Mouse (Mus musculus) embryonic facial prominence, embryonic 15.5 days (tissue): Measurements from ENCODE around the gene Gm13271. TPM values are rescaled to one million over a fixed set of nuclear protein-coding genes. Genes with fewer than 3 reads are reported as not detected.
"Not testable (repeated sequence)": the region's sequence is repeated elsewhere in the genome, so short reads cannot be mapped to it uniquely, and the experiment has no call there.

Experiments used
- ATAC-seq: fragments of 200-750 bp; cut with Nextera tagmentation; 2 replicates; pipeline ENCODE4 v1.8.0; 2017; ENCODE audit warnings: low read depth, moderate TSS enrichment; ENCODE audit not compliant: insufficient number of reproducible peaks, low FRiP score, low TSS enrichment
- H3K27ac ChIP-seq: fragments of 300-500 bp; sonication (generic); replicated peaks from 2 replicates; pipeline ENCODE4 v1.5.1; 2015; ENCODE audit warnings: mild to moderate bottlenecking, inconsistent platforms
- H3K27me3 ChIP-seq: fragments of 300-500 bp; sonication (generic); 2 replicates; pipeline ENCODE4 v1.6.1; 2015; ENCODE audit warnings: inconsistent platforms
- H3K36me3 ChIP-seq: fragments of 300-500 bp; sonication (generic); 2 replicates; pipeline ENCODE4 v1.6.1; 2015; ENCODE audit warnings: mild to moderate bottlenecking, inconsistent platforms
- H3K4me1 ChIP-seq: fragments of 300-500 bp; sonication (generic); 2 replicates; pipeline ENCODE4 v1.6.1; 2015; ENCODE audit warnings: inconsistent platforms
- H3K4me2 ChIP-seq: fragments of 300-500 bp; sonication (generic); replicated peaks from 2 replicates; pipeline ENCODE4 v1.6.1; 2015; ENCODE audit warnings: mild to moderate bottlenecking, inconsistent platforms
- H3K4me3 ChIP-seq: fragments of 300-500 bp; sonication (generic); replicated peaks from 2 replicates; pipeline ENCODE4 v1.5.1; 2015; ENCODE audit warnings: mild to moderate bottlenecking, inconsistent platforms
- H3K9ac ChIP-seq: fragments of 300-500 bp; sonication (generic); 2 replicates; pipeline ENCODE4 v1.6.1; 2015; ENCODE audit warnings: inconsistent platforms
- H3K9me3 ChIP-seq: fragments of 300-500 bp; sonication (generic); replicated peaks from 2 replicates; pipeline ENCODE4 v1.6.1; 2016; ENCODE audit warnings: inconsistent platforms
- WGBS: fragments of 180-500 bp; shearing (Covaris S2); methylation state at CpG from one replicate; pipeline ENCODE4 v1.1.7; 2015; 5-methylcytosine and 5-hydroxymethylcytosine counted together
- polyA plus RNA-seq: library from polyadenylated mRNA; unstranded; fragments of >200 nt; fragmentation: Nextera tagmentation; extraction: Ambion mirVana; gene quantifications from 2 replicates; pipeline ENCODE4 v1.2.1, GENCODE M21; 2015

The Gm13271 gene
- polyA plus RNA-seq, 1 experiment from 2014 or later = not detected

GRCm38 (mm10) chr4:88739036-88739435, 15.6 kb upstream of the Gm13271 start:
- no peak overlapping the region for H3K4me2 ChIP-seq
- 86% methylated on average over 6 of the region's 6 CpGs for WGBS
- H3K4me3 ChIP-seq = no peak overlapping the region
- no peaks in the 10 kb centered on the region for H3K4me1 ChIP-seq
- H3K27ac ChIP-seq = no peak overlapping the region
- H3K9me3 ChIP-seq = no peaks in the 10 kb centered on the region
- no peak for ATAC-seq
- no peak overlapping the region for H3K9ac ChIP-seq
- H3K27me3 ChIP-seq = no peaks in the 10 kb centered on the region
- no peaks in the 10 kb centered on the region for H3K36me3 ChIP-seq

- Histone ChIP-seq H3K9ac (no peak overlapping the region), H3K4me2 (no peak overlapping the region), H3K4me1 (no peaks in the 10 kb centered on the region), H3K27me3 (no peaks in the 10 kb centered on the region), H3K27ac (no peak overlapping the region), H3K9me3 (no peaks in the 10 kb centered on the region), H3K36me3 (no peaks in the 10 kb centered on the region), H3K4me3 (no peak overlapping the region)
- 82% methylated on average over 4 of the region's 4 CpGs for WGBS
- no peak for ATAC-seq
Measured at GRCm38 (mm10) chr4:88741426-88741825, 13.2 kb upstream of the Gm13271 start.

DNA sequence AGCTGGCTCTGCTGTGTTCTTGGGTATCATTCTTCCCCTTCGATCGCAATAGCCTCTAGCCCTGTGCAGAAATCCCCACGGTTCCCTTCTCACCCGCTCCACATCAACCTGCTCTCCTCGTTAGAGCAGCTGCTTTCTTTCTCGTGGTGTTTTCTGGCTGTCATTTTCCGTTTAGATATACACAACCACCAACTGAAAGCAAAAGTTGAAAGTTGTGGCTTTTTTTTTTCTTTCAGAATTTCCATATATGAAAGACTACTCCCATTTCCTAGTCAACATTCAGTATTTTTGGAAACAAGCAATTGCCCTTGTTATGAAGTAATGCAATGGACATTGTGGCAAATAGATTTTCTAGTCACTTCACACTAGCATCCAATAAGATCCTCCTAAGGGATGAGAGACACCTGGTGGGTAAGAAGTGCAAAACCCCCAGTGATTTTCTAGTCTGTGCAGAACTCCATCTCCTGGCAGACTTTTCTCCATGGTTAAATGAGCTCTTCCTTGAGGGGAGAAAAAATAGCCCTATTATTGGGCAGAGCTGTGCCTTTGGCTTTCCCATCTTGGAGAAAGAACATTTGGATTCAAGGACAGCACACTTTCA, 11.8 kb upstream of the Gm13271 start:
- H3K4me2 ChIP-seq = no peak overlapping the region
- no peak overlapping the region for H3K27ac ChIP-seq
- H3K36me3 ChIP-seq = no peaks in the 10 kb centered on the region
- no peak overlapping the region for H3K4me3 ChIP-seq
- no peak overlapping the region for H3K9ac ChIP-seq
- H3K27me3 ChIP-seq = no peaks in the 10 kb centered on the region
- no peak for ATAC-seq
- H3K9me3 ChIP-seq = no peaks in the 10 kb centered on the region
- H3K4me1 ChIP-seq = no peaks in the 10 kb centered on the region
- WGBS = 59% methylated on average over 7 of the region's 7 CpGs

DNA sequence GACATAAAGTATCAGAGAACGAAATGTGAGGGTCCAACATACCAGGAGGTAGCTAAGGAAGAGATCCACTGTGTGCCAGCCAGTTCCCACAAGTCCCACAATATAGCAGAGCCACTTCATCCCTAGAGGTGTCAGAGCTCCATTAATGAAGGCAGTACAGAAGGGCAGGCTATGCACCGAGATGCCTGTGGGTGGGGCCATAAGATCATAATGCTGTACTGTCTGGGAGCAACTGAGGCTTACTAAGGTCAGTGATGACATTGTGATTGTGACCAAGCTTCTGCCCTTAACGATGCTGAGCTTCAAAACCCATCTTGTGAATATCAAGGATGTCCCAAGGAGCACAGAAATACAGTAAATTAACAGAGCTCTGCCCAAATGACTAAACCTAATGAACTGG, 10.5 kb upstream of the Gm13271 start:
- ATAC-seq = no peak

DNA sequence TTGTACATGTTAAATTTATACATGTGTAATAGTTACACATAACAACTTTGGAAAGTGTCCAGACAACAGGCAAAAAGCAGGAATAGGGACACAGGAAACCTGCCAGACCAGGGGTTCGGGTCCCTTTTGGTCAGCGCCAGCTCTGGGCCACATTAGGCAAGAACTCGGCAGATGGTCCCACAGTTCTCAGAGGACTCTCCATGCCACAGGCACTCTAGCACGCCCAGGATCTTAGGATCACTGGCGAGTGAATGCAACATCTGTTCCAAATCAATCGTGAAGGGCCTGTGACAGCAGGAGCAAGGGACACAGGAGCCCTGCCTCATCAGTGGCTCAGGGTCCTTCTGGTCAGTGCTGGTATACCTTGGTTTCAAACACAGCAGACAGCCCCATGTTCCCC, 4.7 kb upstream of the Gm13271 start:
- H3K36me3 ChIP-seq = no peaks in the 10 kb centered on the region
- H3K27me3 ChIP-seq = no peaks in the 10 kb centered on the region
- H3K27ac ChIP-seq = no peak overlapping the region
- no peaks in the 10 kb centered on the region for H3K4me1 ChIP-seq
- H3K9ac ChIP-seq = no peak overlapping the region
- H3K4me3 ChIP-seq = no peak overlapping the region
- 29% methylated on average over 6 of the region's 6 CpGs for WGBS
- no peak overlapping the region for H3K4me2 ChIP-seq
- no peak for ATAC-seq
- H3K9me3 ChIP-seq = no peaks in the 10 kb centered on the region

More for the DNA sequence above, 10.5 kb upstream of the Gm13271 start:
- Histone ChIP-seq H3K27me3 (no peaks in the 10 kb centered on the region), H3K9me3 (no peaks in the 10 kb centered on the region), H3K4me1 (no peaks in the 10 kb centered on the region), H3K4me2 (no peak overlapping the region), H3K27ac (no peak overlapping the region), H3K36me3 (no peaks in the 10 kb centered on the region), H3K4me3 (no peak overlapping the region), H3K9ac (no peak overlapping the region)
- WGBS = 72% methylated on average over 3 of the region's 3 CpGs

DNA sequence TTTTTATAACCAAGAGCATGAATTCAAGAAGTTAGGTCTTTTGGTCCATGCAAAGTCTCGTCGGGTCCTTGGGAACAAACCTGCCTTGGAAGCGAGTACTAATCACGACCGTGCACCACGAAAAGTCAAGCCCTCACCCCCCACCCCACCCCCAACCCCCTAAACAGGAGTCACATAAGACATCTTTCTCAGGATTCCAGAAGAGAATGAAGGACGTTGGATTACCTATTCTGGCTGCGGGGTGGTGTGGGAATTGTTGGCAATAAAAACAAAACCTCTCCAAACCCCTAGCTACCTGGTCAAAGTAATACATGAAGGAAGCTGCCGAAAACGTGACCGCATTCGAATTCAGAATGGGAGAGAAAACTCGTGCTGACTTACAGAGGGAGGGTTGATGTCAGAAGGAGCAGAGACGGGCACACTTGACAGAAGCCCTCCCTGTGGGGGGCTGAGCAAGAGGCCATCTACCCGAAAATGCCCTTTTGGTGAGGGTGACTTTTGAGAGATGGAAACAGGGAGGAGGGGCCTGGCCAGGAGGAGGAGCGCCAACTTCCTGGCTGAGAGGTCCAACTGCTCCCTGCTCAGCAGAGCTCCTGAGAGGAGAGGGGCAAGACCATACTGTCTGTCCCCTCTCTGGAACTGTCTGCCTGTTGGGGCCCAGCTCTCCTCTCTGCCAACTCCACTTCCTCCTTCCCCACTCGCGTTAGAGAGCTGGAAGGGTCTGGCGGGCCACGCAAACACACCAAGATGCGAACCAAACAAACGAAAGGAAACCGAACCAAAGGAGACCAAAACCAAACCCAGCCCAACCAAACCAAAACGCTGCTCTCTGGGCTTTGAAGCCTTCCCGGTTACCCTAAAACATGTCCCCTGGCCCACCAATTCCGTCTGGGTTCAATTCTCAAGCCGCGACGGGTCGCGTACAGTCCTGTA, 2.2 kb downstream of the Gm13271 start:
- Histone ChIP-seq H3K9ac (peak overlapping the region; percentile 70), H3K4me2 (peak overlapping the region; percentile 70), H3K4me3 (peak overlapping the region; percentile 56), H3K27ac (peak overlapping the region; percentile 98)
- not testable (repeated sequence) for H3K27me3 ChIP-seq, H3K4me1 ChIP-seq, H3K36me3 ChIP-seq, H3K9me3 ChIP-seq, ATAC-seq
- 8% methylated on average over 29 of the region's 31 CpGs for WGBS

- not testable (repeated sequence) for H3K9me3 ChIP-seq, H3K4me1 ChIP-seq, H3K27me3 ChIP-seq, H3K36me3 ChIP-seq
- H3K27ac ChIP-seq = peak overlapping the region; percentile 98
- peak overlapping the region; percentile 70 for H3K4me2 ChIP-seq
- H3K9ac ChIP-seq = peak overlapping the region; percentile 70; the same call in 1 of the 2 replicates
- peak overlapping the region; percentile 56 for H3K4me3 ChIP-seq
- peak; percentile 99 for ATAC-seq
- 0% methylated on average over 13 of the region's 21 CpGs for WGBS
Measured at GRCm38 (mm10) chr4:88757628-88758031, 3.0 kb downstream of the Gm13271 start.

DNA sequence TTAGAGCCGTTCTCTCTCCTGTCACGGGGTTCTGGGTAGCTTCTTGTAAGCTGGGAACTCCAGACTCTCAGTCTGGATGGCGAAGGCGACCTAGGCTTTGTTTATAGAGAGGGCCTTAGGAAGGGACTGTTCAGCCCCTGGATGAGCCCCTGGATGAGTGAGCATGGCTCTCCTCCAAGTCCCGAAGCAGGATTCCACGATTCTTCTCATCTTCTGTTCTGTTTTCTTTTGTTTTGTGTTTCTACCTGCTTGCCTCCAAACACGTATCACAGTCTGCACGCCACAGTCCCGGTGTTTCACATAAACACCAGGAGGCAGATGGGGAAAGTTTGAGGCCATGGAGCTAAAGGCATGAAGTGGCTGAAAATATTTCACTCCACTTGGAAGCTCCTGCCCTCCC, 4.1 kb downstream of the Gm13271 start:
- not testable (repeated sequence) for H3K27ac ChIP-seq

GRCm38 (mm10) chr4:88759610-88760268, 5.1 kb downstream of the Gm13271 start, which contains the start of gene Gm13283:
TSS of gene Gm13283 (plus strand) at chr4:88760119.
- Histone ChIP-seq H3K27ac (peak within 1 kb of the TSS; percentile 84), H3K4me2 (peak within 1 kb of the TSS; percentile 55), H3K4me3 (peak within 1 kb of the TSS; percentile 43)
- H3K27me3 ChIP-seq, H3K36me3 ChIP-seq, H3K9me3 ChIP-seq, H3K9ac ChIP-seq, ATAC-seq, H3K4me1 ChIP-seq: not testable (repeated sequence)
- 13% methylated on average over 12 of the region's 14 CpGs for WGBS

More for the DNA sequence above, 4.1 kb downstream of the Gm13271 start:
- H3K4me3 ChIP-seq, H3K4me2 ChIP-seq, H3K27me3 ChIP-seq, H3K9me3 ChIP-seq, H3K36me3 ChIP-seq, H3K9ac ChIP-seq, H3K4me1 ChIP-seq, ATAC-seq: not testable (repeated sequence)
- WGBS = 86% methylated on average over 9 of the region's 9 CpGs

GRCm38 (mm10) chr4:88760431-88760830, 5.8 kb downstream of the Gm13271 start:
- not testable (repeated sequence) for H3K4me1 ChIP-seq, H3K36me3 ChIP-seq, ATAC-seq, H3K27me3 ChIP-seq, H3K9me3 ChIP-seq, H3K9ac ChIP-seq
- WGBS = under 1% methylated on average over 26 of the region's 28 CpGs
- peak overlapping the region; percentile 43 for H3K4me3 ChIP-seq
- H3K27ac ChIP-seq = peak overlapping the region; percentile 84
- H3K4me2 ChIP-seq = peak overlapping the region; percentile 55

GRCm38 (mm10) chr4:88761776-88762175, 7.1 kb downstream of the Gm13271 start:
- not testable (repeated sequence) for H3K4me3 ChIP-seq, H3K27ac ChIP-seq, ATAC-seq, H3K4me1 ChIP-seq, H3K27me3 ChIP-seq, H3K9ac ChIP-seq, H3K36me3 ChIP-seq, H3K4me2 ChIP-seq, H3K9me3 ChIP-seq
- 63% methylated on average over 6 of the region's 8 CpGs for WGBS
